Mouse (Mus musculus) CH12.LX (cell line): ENCODE results near the gene Mymk.

ENCODE experiments used
- CTCF ChIP-seq, 2 experiments: IDR thresholded peaks in 1 of 2; conservative IDR thresholded peaks in 1 of 2; 2 replicates each; pipeline ENCODE4 v1.5.1; 2011 to 2012; ENCODE audit warnings: low read depth in 2 of 2, low read length in 2 of 2, improper control_type of control experiment in 1 of 2, inconsistent platforms in 1 of 2, mild to moderate bottlenecking in 1 of 2, moderate library complexity in 1 of 2
- EP300 ChIP-seq: IDR thresholded peaks from 2 replicates; pipeline ENCODE4 v1.6.1; 2011; ENCODE audit warnings: low read length, improper control_type of control experiment
- JUND ChIP-seq: conservative IDR thresholded peaks from 2 replicates; pipeline ENCODE4 v1.6.1; 2011; ENCODE audit warnings: low read depth, low read length, improper control_type of control experiment
- MAX ChIP-seq: IDR thresholded peaks from 2 replicates; pipeline ENCODE4 v1.6.1; 2011; ENCODE audit warnings: low read length, improper control_type of control experiment
- POLR2A ChIP-seq: IDR thresholded peaks from 2 replicates; pipeline ENCODE4 v1.6.1; 2011; ENCODE audit warnings: low read depth, mild to moderate bottlenecking, improper control_type of control experiment, low read length
- ZC3H11A ChIP-seq: IDR thresholded peaks from 2 replicates; pipeline ENCODE4 v1.6.1; 2012; ENCODE audit warnings: low read depth, mild to moderate bottlenecking, inconsistent platforms, low read length, improper control_type of control experiment
- ZMIZ1 ChIP-seq: IDR thresholded peaks from 2 replicates; pipeline ENCODE4 v1.6.1; 2012; ENCODE audit warnings: low read depth, mild to moderate bottlenecking, inconsistent platforms, low read length, improper control_type of control experiment

GRCm38 (mm10) chr2:27071978-27072377 is at the start of gene Mymk:
- TF ChIP-seq ZC3H11A: no peak
- no peak for TF ChIP-seq CTCF (conservative IDR thresholded peaks at IDR 0.05 in 1 of 2, IDR thresholded peaks at IDR 0.05 in 1 of 2; ENCODE audit: low read depth in 2 of 2, low read length in 2 of 2)
- no peak for TF ChIP-seq MAX
- TF ChIP-seq JUND: no peak
- TF ChIP-seq ZMIZ1: no peak
- TF ChIP-seq EP300: no peak
- no peak for TF ChIP-seq POLR2A
